Comparison of ENCODE assay signal across 21 mouse cellular contexts in the genomic region with DNA sequence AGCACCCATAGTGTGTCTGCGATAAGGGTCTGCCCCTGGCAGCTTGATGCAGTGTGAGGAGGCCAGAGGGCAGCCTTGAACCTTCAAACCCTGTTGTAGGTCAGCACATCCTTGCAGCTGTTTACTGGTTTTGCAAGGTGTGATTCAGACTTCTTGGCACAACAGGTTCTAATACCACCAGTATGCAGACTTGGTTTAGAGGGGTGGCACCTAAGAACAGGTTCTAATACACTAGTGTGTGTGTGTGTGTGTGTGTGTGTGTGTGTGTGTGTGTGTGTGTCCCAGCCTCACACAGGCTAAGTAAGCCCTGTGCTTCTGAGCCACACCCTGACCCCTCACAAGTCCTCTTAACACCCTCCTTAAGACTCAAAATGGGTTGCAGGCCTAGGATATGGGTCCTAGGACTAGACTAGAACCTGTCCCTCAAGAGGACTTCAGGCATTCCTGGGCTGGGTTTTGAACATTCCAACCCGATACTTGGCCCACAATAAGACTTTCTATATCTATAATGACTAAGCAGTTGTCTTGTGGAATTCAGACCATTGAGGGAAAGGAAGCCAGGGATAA.
DNase-seq lines count a peak whose midpoint lies in the region; ATAC-seq and TF ChIP-seq lines count a peak whose summit lies in the region.
"Had no signal": no experiment of that assay in that cellular context is flagged by ENCODE, and none has a peak within 500 bp of the region (broad histone marks: within the 10 kb centered on the region; RNA-seq: fewer than 3 reads in every experiment).

No protein-coding gene starts in this region.

- ATAC-seq in forebrain, embryonic 12.5 days (ENCODE audit: low FRiP score) = no peak
- no peak for ATAC-seq in forebrain, embryonic 14.5 days
- ATAC-seq in midbrain, embryonic 12.5 days (ENCODE audit: low FRiP score, low read depth) = no peak
- no peak for ATAC-seq in kidney, embryonic 14.5 days (ENCODE audit: low FRiP score, low TSS enrichment)
- ATAC-seq: CD4-positive, CD25-positive, alpha-beta regulatory T cell, adult 4 months; inflammation-experienced regulatory T-cells, adult 6 months; liver, embryonic 12.5 days had no signal

- H3K9ac ChIP-seq in forebrain, embryonic 12.5 days = no peak overlapping the region
- H3K9ac ChIP-seq in forebrain, embryonic 14.5 days (ENCODE audit: low read length) = no peak overlapping the region
- 0 out of 2 replicates have a peak overlapping the region, but pooled peaks have one; percentile 7 for H3K9ac ChIP-seq in midbrain, embryonic 12.5 days (replicated peaks)
- no peak overlapping the region for H3K9ac ChIP-seq in kidney, embryonic 14.5 days (ENCODE audit: low read depth, low read length)
- H3K9ac ChIP-seq: liver, embryonic 12.5 days; neural tube, embryonic 13.5 days had no signal

- intact Hi-C loops in left cerebral cortex, adult 2 months (cut with DNase I) = no loop called here
- intact Hi-C loops in left cerebral cortex, postnatal 14 days (cut with DNase I) = no loop called here

- H3K4me2 ChIP-seq in forebrain, embryonic 12.5 days = no peak overlapping the region
- no peak overlapping the region for H3K4me2 ChIP-seq in forebrain, embryonic 14.5 days (ENCODE audit: low read length)
- H3K4me2 ChIP-seq in midbrain, embryonic 12.5 days (replicated peaks) = no peak overlapping the region
- H3K4me2 ChIP-seq in kidney, embryonic 14.5 days (replicated peaks; ENCODE audit: low read depth, low read length) = no peak overlapping the region
- H3K4me2 ChIP-seq: liver, embryonic 12.5 days; neural tube, embryonic 13.5 days had no signal

- H3K36me3 ChIP-seq in forebrain, embryonic 12.5 days (replicated peaks) = peaks cover 33% of the 10 kb centered on the region
- H3K36me3 ChIP-seq in forebrain, embryonic 14.5 days (ENCODE audit: control insufficient read depth, insufficient read depth, low read length) = peaks cover 27% of the 10 kb centered on the region; the same call in 1 of the 2 replicates
- H3K36me3 ChIP-seq in midbrain, embryonic 12.5 days = peaks cover 48% of the 10 kb centered on the region
- no peaks in the 10 kb centered on the region for H3K36me3 ChIP-seq in kidney, embryonic 14.5 days (ENCODE audit: control insufficient read depth, insufficient read depth, low read length)
- H3K36me3 ChIP-seq: G1E; heart, embryonic 10.5 days; liver, embryonic 12.5 days had no signal

- H3K4me3 ChIP-seq in left cerebral cortex, adult 2 months = no peak overlapping the region
- H3K4me3 ChIP-seq in forebrain, embryonic 12.5 days (replicated peaks) = no peak overlapping the region
- H3K4me3 ChIP-seq in forebrain, embryonic 14.5 days (ENCODE audit: low read depth, low read length) = no peak overlapping the region
- H3K4me3 ChIP-seq in midbrain, embryonic 12.5 days = no peak overlapping the region
- no peak overlapping the region for H3K4me3 ChIP-seq in kidney, embryonic 14.5 days (ENCODE audit: low read length)
- H3K4me3 ChIP-seq: heart, embryonic 10.5 days; liver, embryonic 12.5 days; neural tube, embryonic 13.5 days had no signal

- H3K9me3 ChIP-seq in forebrain, embryonic 12.5 days = no peaks in the 10 kb centered on the region
- no peaks in the 10 kb centered on the region for H3K9me3 ChIP-seq in forebrain, embryonic 14.5 days (replicated peaks; ENCODE audit: control insufficient read depth, low read length)
- no peaks in the 10 kb centered on the region for H3K9me3 ChIP-seq in midbrain, embryonic 12.5 days
- H3K9me3 ChIP-seq in kidney, embryonic 14.5 days (ENCODE audit: control insufficient read depth, low read length) = no peaks in the 10 kb centered on the region
- H3K9me3 ChIP-seq: heart, embryonic 10.5 days; liver, embryonic 12.5 days; neural tube, embryonic 13.5 days had no signal

- DNase-seq in left cerebral cortex, adult 2 months (ENCODE audit: extremely low spot score in 1 of 2, low spot score in 2 of 2) = no peak
- no peak for DNase-seq in left cerebral cortex, postnatal 14 days (ENCODE audit: low spot score in 2 of 2)
- DNase-seq in forebrain, embryonic 14.5 days (ENCODE audit: low spot score) = no peak
- no peak for DNase-seq in gastrocnemius, postnatal 4 days (ENCODE audit: low spot score in 2 of 2)
- DNase-seq: cerebellum, adult 9-11 months; gastrocnemius, postnatal 36 days; heart, postnatal 10 days; kidney, adult 8-10 months; kidney, postnatal 4 days; layer of hippocampus, postnatal 36 days; right cerebral cortex, postnatal 25 days; thymus, postnatal 4 days had no signal

- peak overlapping the region; percentile 50; the same call in 1 of the 2 replicates for H3K27ac ChIP-seq in left cerebral cortex, adult 2 months
- peak overlapping the region; percentile 84 for H3K27ac ChIP-seq in forebrain, embryonic 12.5 days
- H3K27ac ChIP-seq in forebrain, embryonic 14.5 days (ENCODE audit: low read depth, low read length) = peak overlapping the region; percentile 64; the same call in 1 of the 2 replicates
- peak overlapping the region; percentile 97 for H3K27ac ChIP-seq in midbrain, embryonic 12.5 days (replicated peaks)
- H3K27ac ChIP-seq in kidney, embryonic 14.5 days (ENCODE audit: low read depth, low read length) = no peak overlapping the region
- H3K27ac ChIP-seq: heart, embryonic 10.5 days; liver, embryonic 12.5 days; neural tube, embryonic 13.5 days had no signal

- 0 out of 2 replicates have a peak, but pooled peaks cover 3% of the 10 kb centered on the region for H3K27me3 ChIP-seq in forebrain, embryonic 12.5 days
- H3K27me3 ChIP-seq in forebrain, embryonic 14.5 days (replicated peaks; ENCODE audit: control insufficient read depth, insufficient read depth, low read length) = no peaks in the 10 kb centered on the region
- H3K27me3 ChIP-seq in midbrain, embryonic 12.5 days = no peaks in the 10 kb centered on the region
- H3K27me3 ChIP-seq in kidney, embryonic 14.5 days (ENCODE audit: control insufficient read depth, insufficient read depth, low read length) = no peaks in the 10 kb centered on the region

- 59% methylated on average over 2 of the region's 2 CpGs for WGBS in forebrain, embryonic 12.5 days
- 79% methylated on average over 2 of the region's 2 CpGs for WGBS in forebrain, embryonic 14.5 days
- 49% methylated on average over 2 of the region's 2 CpGs for WGBS in midbrain, embryonic 12.5 days
- WGBS in kidney, embryonic 14.5 days = 88% methylated on average over 2 of the region's 2 CpGs

- H3K4me1 ChIP-seq in forebrain, embryonic 12.5 days = peaks cover 91% of the 10 kb centered on the region
- H3K4me1 ChIP-seq in forebrain, embryonic 14.5 days (ENCODE audit: control insufficient read depth, insufficient read depth, low read length) = peaks cover 47% of the 10 kb centered on the region
- peaks cover 80% of the 10 kb centered on the region for H3K4me1 ChIP-seq in midbrain, embryonic 12.5 days
- H3K4me1 ChIP-seq in kidney, embryonic 14.5 days (ENCODE audit: control insufficient read depth, insufficient read depth, low read length) = peaks cover 17% of the 10 kb centered on the region

- no peak for TF ChIP-seq CTCF in left cerebral cortex, adult 2 months (IDR thresholded peaks at IDR 0.05)
